Mouse (Mus musculus) MEL (cell line): ENCODE results near the gene Ppdpf. TPM values are rescaled to one million over a fixed set of nuclear protein-coding genes. Genes with fewer than 3 reads are reported as not detected.

ENCODE experiments used
- DNase-seq: peaks from one replicate; pipeline ENCODE4 v3.0.0; 2011; ENCODE audit warnings: low read depth, low spot score
- H3K27ac ChIP-seq: 2 replicates; pipeline ENCODE4 v1.5.1; 2012; ENCODE audit warnings: low read depth, mild to moderate bottlenecking, control low read depth, low read length, moderate library complexity; ENCODE audit not compliant: control insufficient read depth
- H3K27me3 ChIP-seq, 2 experiments: fragments of 150-350 bp in 1 of 2; sonication (generic) in 1 of 2; 2 replicates each; pipeline ENCODE4 v1.6.1; 2012; ENCODE audit warnings: low read length in 2 of 2, mild to moderate bottlenecking in 2 of 2, improper control_type of control experiment in 1 of 2, moderate library complexity in 1 of 2; ENCODE audit not compliant: insufficient read depth in 2 of 2, control insufficient read depth in 1 of 2
- H3K36me3 ChIP-seq, 2 experiments: 2 replicates each; pipeline ENCODE4 v1.6.1; 2012 to 2014; ENCODE audit warnings: low read length in 2 of 2, improper control_type of control experiment in 1 of 2, inconsistent platforms in 1 of 2, mild to moderate bottlenecking in 1 of 2; ENCODE audit not compliant: insufficient read depth in 2 of 2, control insufficient read depth in 1 of 2
- H3K4me1 ChIP-seq, 2 experiments: fragments of 150-350 bp in 1 of 2; sonication (generic) in 1 of 2; 2 replicates each; pipeline ENCODE4 v1.6.1; 2012; ENCODE audit warnings: low read length in 2 of 2, improper control_type of control experiment in 1 of 2, mild to moderate bottlenecking in 1 of 2; ENCODE audit not compliant: insufficient read depth in 2 of 2, control insufficient read depth in 1 of 2
- H3K4me3 ChIP-seq, 2 experiments: fragments of 150-350 bp in 1 of 2; sonication (generic) in 1 of 2; 2 replicates each; pipeline ENCODE4 v1.5.1; 2012; ENCODE audit warnings: low read depth in 2 of 2, low read length in 2 of 2, mild to moderate bottlenecking in 2 of 2, moderate library complexity in 2 of 2, control low read depth in 1 of 2, improper control_type of control experiment in 1 of 2; ENCODE audit not compliant: control insufficient read depth in 1 of 2, insufficient read depth in 1 of 2
- H3K79me2 ChIP-seq: 2 replicates; pipeline ENCODE4 v1.6.1; 2012; ENCODE audit warnings: mild to moderate bottlenecking, low read length, moderate library complexity; ENCODE audit not compliant: control insufficient read depth, poor library complexity, insufficient read depth
- H3K9ac ChIP-seq: 2 replicates; pipeline ENCODE4 v1.6.1; 2012; ENCODE audit warnings: low read depth, mild to moderate bottlenecking, control low read depth, low read length, moderate library complexity; ENCODE audit not compliant: control insufficient read depth, poor library complexity, severe bottlenecking
- H3K9me3 ChIP-seq: fragments of 150-350 bp; sonication (generic); replicated peaks from 2 replicates; pipeline ENCODE4 v1.6.1; 2012; ENCODE audit warnings: mild to moderate bottlenecking, low read length, improper control_type of control experiment, moderate library complexity; ENCODE audit not compliant: insufficient read depth
- CHD1 ChIP-seq: IDR thresholded peaks from 2 replicates; pipeline ENCODE4 v1.6.1; 2012; ENCODE audit warnings: low read depth, mild to moderate bottlenecking, inconsistent platforms, low read length, improper control_type of control experiment
- ELF1 ChIP-seq: IDR thresholded peaks from 2 replicates; pipeline ENCODE4 v1.6.1; 2014; ENCODE audit warnings: low read depth, mild to moderate bottlenecking, inconsistent platforms, low read length, improper control_type of control experiment, moderate library complexity
- HCFC1 ChIP-seq: IDR thresholded peaks from 2 replicates; pipeline ENCODE4 v1.6.1; 2012; ENCODE audit warnings: low read depth, mild to moderate bottlenecking, inconsistent platforms, low read length, improper control_type of control experiment, moderate library complexity
- JUND ChIP-seq: IDR thresholded peaks from 2 replicates; pipeline ENCODE4 v1.6.1; 2011; ENCODE audit warnings: low read depth, mild to moderate bottlenecking, improper control_type of control experiment, low read length
- MYC ChIP-seq: IDR thresholded peaks from 2 replicates; pipeline ENCODE4 v1.6.1; 2011; ENCODE audit warnings: low read depth, mild to moderate bottlenecking, low read length, improper control_type of control experiment, moderate library complexity
- NELFE ChIP-seq: IDR thresholded peaks from 2 replicates; pipeline ENCODE4 v1.6.1; 2011; ENCODE audit warnings: low read depth, low read length, improper control_type of control experiment
- POLR2A ChIP-seq, 2 experiments: IDR thresholded peaks; 2 replicates each; pipeline ENCODE4 v1.6.1; 2011 to 2012; ENCODE audit warnings: low read length in 2 of 2, mild to moderate bottlenecking in 2 of 2, control low read depth in 1 of 2, improper control_type of control experiment in 1 of 2, low read depth in 1 of 2, moderate library complexity in 1 of 2; ENCODE audit not compliant: control insufficient read depth in 1 of 2, insufficient read depth in 1 of 2, poor library complexity in 1 of 2
- POLR2AphosphoS2 ChIP-seq: IDR thresholded peaks from 2 replicates; pipeline ENCODE4 v1.6.1; 2011; ENCODE audit warnings: low read length, improper control_type of control experiment
- RAD21 ChIP-seq: IDR thresholded peaks from 2 replicates; pipeline ENCODE4 v1.6.1; 2011; ENCODE audit warnings: mild to moderate bottlenecking, low read depth, low read length, improper control_type of control experiment
- TAL1 ChIP-seq: IDR thresholded peaks from 2 replicates; pipeline ENCODE4 v1.6.1; 2012; ENCODE audit warnings: mild to moderate bottlenecking, inconsistent platforms, low read length, moderate library complexity, mixed read lengths
- TBP ChIP-seq: IDR thresholded peaks from 2 replicates; pipeline ENCODE4 v1.8.0; 2011; ENCODE audit warnings: low read depth, low read length, improper control_type of control experiment
- TCF12 ChIP-seq: IDR thresholded peaks from 2 replicates; pipeline ENCODE4 v1.6.1; 2014; ENCODE audit warnings: low read depth, mild to moderate bottlenecking, inconsistent platforms, low read length, improper control_type of control experiment, moderate library complexity
- USF2 ChIP-seq, 2 experiments: IDR thresholded peaks; 2 replicates each; pipeline ENCODE4 v1.6.1; 2011 to 2012; ENCODE audit warnings: improper control_type of control experiment in 2 of 2, low read length in 2 of 2, borderline replicate concordance in 1 of 2, inconsistent platforms in 1 of 2, low read depth in 1 of 2, mild to moderate bottlenecking in 1 of 2; ENCODE audit not compliant: insufficient read depth in 1 of 2
- ZKSCAN1 ChIP-seq: IDR thresholded peaks from 2 replicates; pipeline ENCODE4 v1.6.1; 2012; ENCODE audit warnings: low read depth, mild to moderate bottlenecking, inconsistent platforms, low read length, improper control_type of control experiment, moderate library complexity
- ZNF384 ChIP-seq: IDR thresholded peaks from 2 replicates; pipeline ENCODE4 v1.6.1; 2012; ENCODE audit warnings: low read depth, mild to moderate bottlenecking, inconsistent platforms, low read length, improper control_type of control experiment
- polyA plus RNA-seq, 2 experiments: library from polyadenylated mRNA; stranded (reverse) in 1 of 2; unstranded in 1 of 2; fragments of >175 nt in 1 of 2; fragments of >200 nt in 1 of 2; gene quantifications; 2 replicates each; pipeline versions ENCODE4 v1.2.1 to v1.2.4; 2012; ENCODE audit warnings: low replicate concordance in 2 of 2, low read depth in 1 of 2; ENCODE audit not compliant: insufficient read length in 2 of 2, insufficient read depth in 1 of 2, missing spikeins in 1 of 2
- total RNA-seq: library from RNA; depleted of rRNA; stranded (reverse); fragments of 300-350 nt; gene quantifications from 2 replicates; pipeline ENCODE4 v1.2.3, GENCODE M21; 2012

Gene Ppdpf
- total and polyA plus RNA-seq, 3 experiments = 20.2 to 73.4 TPM; not detected in 1

- no peak for TF ChIP-seq TBP
- no peak for TF ChIP-seq ZKSCAN1
- TF ChIP-seq ELF1 = no peak
- TF ChIP-seq HCFC1 = no peak
- no peak for TF ChIP-seq CHD1
- TF ChIP-seq TAL1 = no peak
- TF ChIP-seq JUND = no peak
- no peak for TF ChIP-seq TCF12
- no peak for TF ChIP-seq MYC
- no peak for TF ChIP-seq USF2 (IDR thresholded peaks at IDR 0.05; ENCODE audit: borderline replicate concordance in 1 of 2, insufficient read depth in 1 of 2, low read depth in 1 of 2, low read length in 2 of 2)
- no peak for TF ChIP-seq NELFE
- no peak for TF ChIP-seq POLR2AphosphoS2
- TF ChIP-seq RAD21 = no peak
- H3K9me3 ChIP-seq = no peaks in the 10 kb centered on the region
- H3K36me3 ChIP-seq = no peaks in the 10 kb centered on the region
- no peak overlapping the region for H3K9ac ChIP-seq
- H3K79me2 ChIP-seq = no peaks in the 10 kb centered on the region
- H3K4me1 ChIP-seq = no peaks in the 10 kb centered on the region
- no peak overlapping the region for H3K27ac ChIP-seq
- H3K27me3 ChIP-seq = 0 out of 4 replicates have a peak, but pooled peaks cover 0 to 1% of the 10 kb centered on the region in 2 experiments
- no peak for DNase-seq
- no peak overlapping the region for H3K4me3 ChIP-seq
Measured at GRCm38 (mm10) chr2:181218881-181219485, 31.9 kb downstream of the Ppdpf start.

GRCm38 (mm10) chr2:181219538-181220216 is 32.6 kb downstream of the Ppdpf start, which contains the start of gene Fndc11:
TSS of gene Fndc11 (plus strand) at chr2:181220013.
- DNase-seq = no peak
- no peak within 1 kb of the TSS for H3K27ac ChIP-seq
- no peak for TF ChIP-seq POLR2A (IDR thresholded peaks at IDR 0.05; ENCODE audit: control insufficient read depth in 1 of 2, insufficient read depth in 1 of 2, low read depth in 1 of 2, low read length in 2 of 2, poor library complexity in 1 of 2)
- no peak for TF ChIP-seq ZNF384
- no peak for TF ChIP-seq MYC
- TF ChIP-seq, all 39 proteins: peak for 0
- Histone ChIP-seq H3K79me2 (no peaks in the 10 kb centered on the region), H3K9me3 (no peaks in the 10 kb centered on the region), H3K4me1 (no peaks in the 10 kb centered on the region), H3K9ac (no peak within 1 kb of the TSS), H3K4me3 (no peak within 1 kb of the TSS), H3K36me3 (no peaks in the 10 kb centered on the region), H3K27me3 (0 out of 4 replicates have a peak, but pooled peaks cover 0 to 1% of the 10 kb centered on the region in 2 experiments)
